Mouse (Mus musculus): Measurements from ENCODE around the gene Gcm1. TPM values are rescaled to one million over a fixed set of nuclear protein-coding genes. Genes with fewer than 3 reads are reported as not detected.

The Gcm1 gene
- polyA plus RNA-seq, 1 experiment from 2014 or later = not detected

GRCm38 (mm10) chr9:78073713-78074340 lies 22.1 kb downstream of the Gcm1 start:
- Histone ChIP-seq H3K36me3 (replicated peaks; ENCODE audit: insufficient read depth, low read length) (no peaks in the 10 kb centered on the region), H3K4me2 (ENCODE audit: low read depth, low read length) (no peak overlapping the region), H3K9me3 (ENCODE audit: low read length) (no peaks in the 10 kb centered on the region), H3K4me3 (ENCODE audit: low read depth, low read length) (no peak overlapping the region), H3K27ac (ENCODE audit: low read depth) (no peak overlapping the region), H3K9ac (replicated peaks) (no peak overlapping the region), H3K27me3 (ENCODE audit: insufficient read depth, low read length) (no peaks in the 10 kb centered on the region), H3K4me1 (ENCODE audit: insufficient read depth) (no peaks in the 10 kb centered on the region)
- DNase-seq = no peak
- ATAC-seq = no peak
- no peak for TF ChIP-seq CTCF (IDR thresholded peaks at IDR 0.05; ENCODE audit: low read depth)
- TF ChIP-seq EP300 (IDR thresholded peaks at IDR 0.05; ENCODE audit: low read depth) = no peak
- 69% methylated on average over 13 of the region's 13 CpGs for WGBS (ENCODE audit: insufficient replicate concordance)

GRCm38 (mm10) chr9:78075256-78075655 lies 23.5 kb downstream of the Gcm1 start:
- Histone ChIP-seq H3K36me3 (replicated peaks; ENCODE audit: insufficient read depth, low read length) (no peaks in the 10 kb centered on the region), H3K9ac (replicated peaks) (no peak overlapping the region), H3K9me3 (ENCODE audit: low read length) (no peaks in the 10 kb centered on the region), H3K27me3 (ENCODE audit: insufficient read depth, low read length) (no peaks in the 10 kb centered on the region), H3K4me3 (ENCODE audit: low read depth, low read length) (no peak overlapping the region), H3K4me2 (ENCODE audit: low read depth, low read length) (no peak overlapping the region), H3K27ac (ENCODE audit: low read depth) (no peak overlapping the region), H3K4me1 (ENCODE audit: insufficient read depth) (no peaks in the 10 kb centered on the region)
- ATAC-seq (no peak), DNase-seq (no peak)
- 84% methylated on average over 3 of the region's 3 CpGs for WGBS (ENCODE audit: insufficient replicate concordance)
- TF ChIP-seq CTCF (IDR thresholded peaks at IDR 0.05; ENCODE audit: low read depth) (no peak), EP300 (IDR thresholded peaks at IDR 0.05; ENCODE audit: low read depth) (no peak)

GRCm38 (mm10) chr9:78078240-78078639 lies 26.5 kb downstream of the Gcm1 start:
- Histone ChIP-seq H3K4me2 (ENCODE audit: low read depth, low read length) (no peak overlapping the region), H3K9me3 (ENCODE audit: low read length) (no peaks in the 10 kb centered on the region), H3K27me3 (ENCODE audit: insufficient read depth, low read length) (no peaks in the 10 kb centered on the region), H3K4me1 (ENCODE audit: insufficient read depth) (no peaks in the 10 kb centered on the region), H3K4me3 (ENCODE audit: low read depth, low read length) (no peak overlapping the region), H3K36me3 (replicated peaks; ENCODE audit: insufficient read depth, low read length) (peaks cover 15% of the 10 kb centered on the region), H3K27ac (ENCODE audit: low read depth) (no peak overlapping the region), H3K9ac (replicated peaks) (no peak overlapping the region)
- ATAC-seq (no peak), DNase-seq (no peak)
- 21% methylated on average over 2 of the region's 2 CpGs for WGBS (ENCODE audit: insufficient replicate concordance)
- TF ChIP-seq EP300 (IDR thresholded peaks at IDR 0.05; ENCODE audit: low read depth) (no peak), CTCF (IDR thresholded peaks at IDR 0.05; ENCODE audit: low read depth) (peak; percentile 45)

GRCm38 (mm10) chr9:78081835-78082234 lies 30.1 kb downstream of the Gcm1 start:
- TF ChIP-seq EP300 (IDR thresholded peaks at IDR 0.05; ENCODE audit: low read depth) = no peak
- TF ChIP-seq CTCF (IDR thresholded peaks at IDR 0.05; ENCODE audit: low read depth) = no peak
- no peak for DNase-seq
- Histone ChIP-seq H3K4me1 (ENCODE audit: insufficient read depth) (no peaks in the 10 kb centered on the region), H3K27me3 (ENCODE audit: insufficient read depth, low read length) (no peaks in the 10 kb centered on the region), H3K9me3 (ENCODE audit: low read length) (no peaks in the 10 kb centered on the region), H3K4me2 (ENCODE audit: low read depth, low read length) (no peak overlapping the region), H3K9ac (replicated peaks) (no peak overlapping the region), H3K36me3 (replicated peaks; ENCODE audit: insufficient read depth, low read length) (peaks cover 49% of the 10 kb centered on the region), H3K4me3 (ENCODE audit: low read depth, low read length) (no peak overlapping the region), H3K27ac (ENCODE audit: low read depth) (no peak overlapping the region)
- ATAC-seq = no peak
- 90% methylated on average over 7 of the region's 7 CpGs for WGBS (ENCODE audit: insufficient replicate concordance)

GRCm38 (mm10) chr9:78084341-78084740 lies 32.6 kb downstream of the Gcm1 start:
- peaks cover 68% of the 10 kb centered on the region for H3K36me3 ChIP-seq (replicated peaks; ENCODE audit: insufficient read depth, low read length)
- no peak overlapping the region for H3K9ac ChIP-seq (replicated peaks)
- no peak overlapping the region for H3K27ac ChIP-seq (ENCODE audit: low read depth)
- no peak overlapping the region for H3K4me3 ChIP-seq (ENCODE audit: low read depth, low read length)
- H3K27me3 ChIP-seq (ENCODE audit: insufficient read depth, low read length) = no peaks in the 10 kb centered on the region
- H3K4me2 ChIP-seq (ENCODE audit: low read depth, low read length) = no peak overlapping the region
- TF ChIP-seq EP300 (IDR thresholded peaks at IDR 0.05; ENCODE audit: low read depth) (no peak), CTCF (IDR thresholded peaks at IDR 0.05; ENCODE audit: low read depth) (no peak)
- DNase-seq = no peak
- no peak for ATAC-seq
- no peaks in the 10 kb centered on the region for H3K4me1 ChIP-seq (ENCODE audit: insufficient read depth)
- no peaks in the 10 kb centered on the region for H3K9me3 ChIP-seq (ENCODE audit: low read length)
- WGBS (ENCODE audit: insufficient replicate concordance) = 89% methylated on average over 4 of the region's 4 CpGs

DNA sequence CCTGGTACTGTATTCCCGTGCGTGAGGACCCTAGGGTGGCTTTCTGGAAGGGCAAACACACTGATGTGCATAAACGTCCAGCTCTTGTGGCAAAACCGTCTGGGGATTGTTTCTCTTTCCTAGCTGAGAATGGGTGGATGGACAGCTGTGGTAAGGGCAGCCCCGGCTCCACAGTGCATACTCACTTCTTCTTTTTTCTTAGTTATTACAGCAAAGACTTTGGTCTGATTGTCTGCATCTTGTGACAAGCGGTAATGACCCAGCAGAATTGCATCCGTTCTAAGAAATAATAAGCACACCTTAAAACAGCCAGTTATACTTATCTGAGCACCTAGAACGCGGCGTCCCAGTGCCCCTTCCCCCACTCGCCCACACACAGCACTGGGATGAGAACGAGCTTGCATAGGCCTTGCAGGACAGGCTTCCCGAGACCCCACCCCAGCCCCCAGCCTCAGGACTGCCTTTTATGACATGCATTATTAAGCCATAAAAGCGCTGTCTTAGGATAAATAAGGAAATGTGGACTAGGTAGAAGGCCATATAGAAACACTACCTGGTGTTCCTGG lies 34.1 kb downstream of the Gcm1 start:
- Histone ChIP-seq H3K27me3 (ENCODE audit: insufficient read depth, low read length) (no peaks in the 10 kb centered on the region), H3K4me3 (ENCODE audit: low read depth, low read length) (no peak overlapping the region), H3K27ac (ENCODE audit: low read depth) (no peak overlapping the region), H3K9me3 (ENCODE audit: low read length) (no peaks in the 10 kb centered on the region), H3K4me2 (ENCODE audit: low read depth, low read length) (no peak overlapping the region), H3K9ac (replicated peaks) (no peak overlapping the region), H3K4me1 (ENCODE audit: insufficient read depth) (no peaks in the 10 kb centered on the region), H3K36me3 (replicated peaks; ENCODE audit: insufficient read depth, low read length) (peaks cover 74% of the 10 kb centered on the region)
- ATAC-seq (no peak), DNase-seq (no peak)
- TF ChIP-seq CTCF (IDR thresholded peaks at IDR 0.05; ENCODE audit: low read depth) (no peak), EP300 (IDR thresholded peaks at IDR 0.05; ENCODE audit: low read depth) (no peak)
- WGBS (ENCODE audit: insufficient replicate concordance) = 74% methylated on average over 14 of the region's 14 CpGs
